Mouse (Mus musculus) heart, embryonic 15.5 days (tissue): ENCODE results near the gene Rrp8. TPM values are rescaled to one million over a fixed set of nuclear protein-coding genes. Genes with fewer than 3 reads are reported as not detected.
A peak's percentile ranks its signal among the peaks of the same experiment; 100 is the strongest.

Experiments
- ATAC-seq: fragments of 200-750 bp; cut with Nextera tagmentation; replicated peaks from 2 replicates; pipeline ENCODE4 v1.8.0; 2017; ENCODE audit warnings: low read depth, moderate TSS enrichment; ENCODE audit not compliant: insufficient number of reproducible peaks, insufficient read depth, low FRiP score
- H3K27ac ChIP-seq: fragments of 300-500 bp; sonication (generic); 2 replicates; pipeline ENCODE4 v1.5.1; 2015; ENCODE audit warnings: mild to moderate bottlenecking, inconsistent platforms
- H3K27me3 ChIP-seq: fragments of 300-500 bp; sonication (generic); 2 replicates; pipeline ENCODE4 v1.6.1; 2015; ENCODE audit warnings: inconsistent platforms
- H3K36me3 ChIP-seq: fragments of 300-500 bp; sonication (generic); 2 replicates; pipeline ENCODE4 v1.6.1; 2015; ENCODE audit warnings: mild to moderate bottlenecking, inconsistent platforms
- H3K4me1 ChIP-seq: fragments of 300-500 bp; sonication (generic); replicated peaks from 2 replicates; pipeline ENCODE4 v1.6.1; 2015; ENCODE audit warnings: inconsistent platforms
- H3K4me2 ChIP-seq: fragments of 300-500 bp; sonication (generic); 2 replicates; pipeline ENCODE4 v1.6.1; 2015; ENCODE audit warnings: inconsistent platforms, mild to moderate bottlenecking, moderate library complexity
- H3K4me3 ChIP-seq: fragments of 300-500 bp; sonication (generic); 2 replicates; pipeline ENCODE4 v1.5.1; 2015; ENCODE audit warnings: mild to moderate bottlenecking, inconsistent platforms
- H3K9ac ChIP-seq: fragments of 300-500 bp; sonication (generic); 2 replicates; pipeline ENCODE4 v1.6.1; 2015; ENCODE audit warnings: mild to moderate bottlenecking, inconsistent platforms
- H3K9me3 ChIP-seq: fragments of 300-500 bp; sonication (generic); replicated peaks from 2 replicates; pipeline ENCODE4 v1.6.1; 2016; ENCODE audit warnings: inconsistent platforms
- WGBS: fragments of 180-500 bp; shearing (Covaris S2); methylation state at CpG from one replicate; pipeline ENCODE4 v1.1.7; 2015; ENCODE audit warnings: mixed read lengths; 5-methylcytosine and 5-hydroxymethylcytosine counted together
- polyA plus RNA-seq: library from polyadenylated mRNA; unstranded; fragments of >200 nt; fragmentation: Nextera tagmentation; extraction: Ambion mirVana; gene quantifications from 2 replicates; pipeline ENCODE4 v1.2.1, GENCODE M21; 2015

The Rrp8 gene
- polyA plus RNA-seq, 1 experiment from 2014 or later, result 23.2 TPM

DNA sequence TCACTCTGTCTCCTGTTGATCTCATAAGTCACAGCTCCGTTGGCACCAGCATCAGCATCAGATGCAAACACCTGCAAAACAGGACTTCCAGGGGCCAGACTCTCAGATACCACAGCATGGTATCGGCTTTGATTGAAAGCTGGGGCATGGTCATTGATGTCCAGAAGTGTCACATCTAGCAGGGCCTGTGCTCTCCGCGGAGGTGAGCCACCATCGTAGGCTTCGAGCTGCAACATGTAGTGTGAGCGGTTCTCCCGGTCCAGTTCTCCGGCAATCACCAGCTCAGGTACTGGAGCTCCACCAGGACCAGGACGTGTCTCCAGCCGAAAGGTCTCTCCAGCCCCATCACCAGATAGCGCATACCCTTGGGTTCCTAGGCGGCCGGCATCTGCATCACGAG lies 35.1 kb upstream of the Rrp8 start:
- Histone ChIP-seq H3K4me1 (peaks cover 21% of the 10 kb centered on the region), H3K4me3 (no peak overlapping the region), H3K9me3 (no peaks in the 10 kb centered on the region), H3K36me3 (no peaks in the 10 kb centered on the region), H3K27ac (no peak overlapping the region), H3K9ac (no peak overlapping the region), H3K27me3 (no peaks in the 10 kb centered on the region), H3K4me2 (no peak overlapping the region)
- ATAC-seq, result no peak
- WGBS, result 89% methylated on average over 15 of the region's 15 CpGs

DNA sequence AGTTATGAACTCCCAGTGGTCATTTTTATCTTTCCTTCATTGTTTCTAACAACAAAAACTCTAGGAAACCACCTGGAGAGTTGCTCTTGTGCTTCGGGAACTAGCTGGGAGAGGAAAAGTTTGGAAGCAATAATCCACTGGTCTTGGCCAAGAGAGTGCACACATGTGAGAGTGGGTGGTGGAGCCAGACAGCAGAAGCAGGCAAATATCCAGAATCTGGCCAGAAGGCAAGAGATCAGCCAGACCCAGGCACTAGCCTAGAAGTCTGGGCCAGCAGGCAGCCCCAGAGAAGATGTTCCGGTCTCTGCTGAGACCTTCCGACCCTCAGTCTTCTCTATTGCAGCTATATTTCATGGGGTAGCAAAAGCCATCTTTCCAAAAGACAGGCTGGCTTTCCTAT lies 32.8 kb upstream of the Rrp8 start:
- Histone ChIP-seq H3K36me3 (no peaks in the 10 kb centered on the region), H3K4me1 (peaks cover 20% of the 10 kb centered on the region), H3K27ac (no peak overlapping the region), H3K4me2 (no peak overlapping the region), H3K27me3 (no peaks in the 10 kb centered on the region), H3K9ac (no peak overlapping the region), H3K4me3 (no peak overlapping the region), H3K9me3 (no peaks in the 10 kb centered on the region)
- 79% methylated on average over 3 of the region's 3 CpGs for WGBS
- no peak for ATAC-seq

DNA sequence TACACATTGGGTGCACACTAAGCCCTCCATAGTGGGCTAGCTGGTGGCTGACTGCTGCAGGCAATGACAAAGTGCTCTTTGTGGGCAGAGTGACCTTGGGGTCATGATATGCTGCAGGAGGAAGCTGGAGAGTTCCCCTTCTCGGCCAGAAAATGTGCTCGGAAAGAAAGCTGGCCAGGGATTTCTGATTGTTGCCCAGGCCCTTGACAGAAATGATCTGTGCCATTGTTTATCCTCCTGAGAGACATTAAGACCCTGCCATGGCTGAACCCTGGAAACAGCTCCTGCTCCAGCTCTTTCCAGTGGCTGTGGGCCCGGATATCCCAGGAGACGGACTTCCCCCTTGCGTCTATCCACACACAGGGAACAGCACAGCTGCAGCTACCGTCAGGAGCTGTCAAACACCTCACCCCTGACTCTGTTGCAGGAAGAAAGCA lies 30.6 kb upstream of the Rrp8 start:
- no peak overlapping the region for H3K4me3 ChIP-seq
- ATAC-seq, result no peak
- WGBS, result 28% methylated on average over 6 of the region's 6 CpGs
- H3K9me3 ChIP-seq, result no peaks in the 10 kb centered on the region
- H3K4me2 ChIP-seq, result no peak overlapping the region
- peaks cover 6% of the 10 kb centered on the region; the same call in 1 of the 2 replicates for H3K36me3 ChIP-seq
- peaks cover 11% of the 10 kb centered on the region for H3K4me1 ChIP-seq
- H3K9ac ChIP-seq, result no peak overlapping the region
- peaks cover 12% of the 10 kb centered on the region for H3K27me3 ChIP-seq
- peak overlapping the region; percentile 16 for H3K27ac ChIP-seq

GRCm38 (mm10) chr7:105764331-105764730 lies 27.1 kb upstream of the Rrp8 start:
- Histone ChIP-seq H3K9me3 (no peaks in the 10 kb centered on the region), H3K27me3 (peaks cover 27% of the 10 kb centered on the region), H3K4me3 (no peak overlapping the region), H3K4me1 (peaks cover 20% of the 10 kb centered on the region), H3K9ac (no peak overlapping the region), H3K27ac (no peak overlapping the region), H3K36me3 (peaks cover 13% of the 10 kb centered on the region; the same call in 1 of the 2 replicates), H3K4me2 (no peak overlapping the region)
- no peak for ATAC-seq
- 87% methylated on average over 11 of the region's 11 CpGs for WGBS

DNA sequence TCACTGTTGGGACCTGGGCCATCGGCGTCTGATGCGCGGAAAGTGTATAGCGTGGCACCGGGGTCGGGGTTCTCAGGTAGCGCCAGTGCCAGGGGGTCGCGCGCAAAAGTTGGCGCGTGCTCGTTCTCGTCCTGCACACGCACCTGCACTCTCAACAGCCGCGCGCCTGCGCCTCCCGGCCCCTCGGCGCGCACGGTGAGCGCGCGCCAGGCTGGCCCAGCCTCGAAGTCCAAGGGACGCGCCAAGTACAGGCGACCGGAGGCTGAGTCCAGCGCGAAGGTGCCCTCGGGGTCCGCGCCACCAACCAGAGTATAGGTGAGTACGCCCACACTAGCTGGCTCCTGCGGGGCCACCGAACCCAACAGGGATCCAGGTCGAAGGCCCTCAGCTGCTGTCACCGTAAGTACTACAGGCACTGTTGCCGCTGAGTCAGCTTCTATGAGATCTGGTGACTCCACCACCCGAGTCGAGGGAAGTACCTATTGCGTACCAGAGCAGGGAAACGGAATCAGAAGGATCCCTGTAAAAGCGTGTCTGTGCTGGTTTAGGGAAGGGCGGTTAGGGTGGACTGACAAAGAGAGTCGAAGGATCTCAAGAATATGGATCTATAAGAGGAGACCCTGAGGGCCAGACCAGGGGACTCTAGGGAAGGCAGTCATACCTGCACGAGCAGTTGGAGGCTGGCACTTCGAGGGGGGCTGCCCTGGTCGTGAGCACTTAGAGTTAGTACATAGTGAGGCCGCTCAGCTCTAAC lies 25.5 kb upstream of the Rrp8 start:
- peak overlapping the region; percentile 44 for H3K4me3 ChIP-seq
- peak overlapping the region; percentile 79 for H3K4me2 ChIP-seq
- WGBS, result 35% methylated on average over 55 of the region's 55 CpGs
- no peak overlapping the region for H3K9ac ChIP-seq
- ATAC-seq, result 0 out of 2 replicates have a peak, but pooled peaks have one; percentile 13
- H3K27ac ChIP-seq, result no peak overlapping the region
- H3K4me1 ChIP-seq, result peaks cover 11% of the 10 kb centered on the region
- peaks cover 27% of the 10 kb centered on the region for H3K27me3 ChIP-seq
- peaks cover 17% of the 10 kb centered on the region; the same call in 1 of the 2 replicates for H3K36me3 ChIP-seq
- no peaks in the 10 kb centered on the region for H3K9me3 ChIP-seq

- H3K9me3 ChIP-seq, result no peaks in the 10 kb centered on the region
- H3K9ac ChIP-seq, result no peak overlapping the region
- H3K4me2 ChIP-seq, result peak overlapping the region; percentile 79
- peaks cover 9% of the 10 kb centered on the region for H3K4me1 ChIP-seq
- H3K27ac ChIP-seq, result no peak overlapping the region
- H3K36me3 ChIP-seq, result peaks cover 22% of the 10 kb centered on the region; the same call in 1 of the 2 replicates
- ATAC-seq, result no peak
- 27% methylated on average over 51 of the region's 51 CpGs for WGBS
- peak overlapping the region; percentile 44 for H3K4me3 ChIP-seq
- H3K27me3 ChIP-seq, result peaks cover 27% of the 10 kb centered on the region
Measured at GRCm38 (mm10) chr7:105761813-105762484, 24.8 kb upstream of the Rrp8 start.

GRCm38 (mm10) chr7:105753281-105753680 lies 16.1 kb upstream of the Rrp8 start:
- 86% methylated on average over 10 of the region's 10 CpGs for WGBS
- no peak for ATAC-seq
- no peak overlapping the region for H3K9ac ChIP-seq

GRCm38 (mm10) chr7:105752716-105753115 lies 15.5 kb upstream of the Rrp8 start:
- ATAC-seq, result no peak
- H3K27ac ChIP-seq, result no peak overlapping the region
- H3K36me3 ChIP-seq, result peaks cover 28% of the 10 kb centered on the region
- H3K4me2 ChIP-seq, result no peak overlapping the region
- no peaks in the 10 kb centered on the region for H3K27me3 ChIP-seq
- H3K4me1 ChIP-seq, result peaks cover 8% of the 10 kb centered on the region
- H3K9me3 ChIP-seq, result no peaks in the 10 kb centered on the region
- 79% methylated on average over 2 of the region's 2 CpGs for WGBS
- no peak overlapping the region for H3K9ac ChIP-seq
- no peak overlapping the region for H3K4me3 ChIP-seq

More at GRCm38 (mm10) chr7:105753281-105753680, 16.1 kb upstream of the Rrp8 start:
- no peak overlapping the region for H3K4me3 ChIP-seq
- no peak overlapping the region for H3K27ac ChIP-seq
- H3K27me3 ChIP-seq, result no peaks in the 10 kb centered on the region
- peaks cover 28% of the 10 kb centered on the region for H3K36me3 ChIP-seq
- peaks cover 8% of the 10 kb centered on the region for H3K4me1 ChIP-seq
- no peaks in the 10 kb centered on the region for H3K9me3 ChIP-seq
- no peak overlapping the region for H3K4me2 ChIP-seq

DNA sequence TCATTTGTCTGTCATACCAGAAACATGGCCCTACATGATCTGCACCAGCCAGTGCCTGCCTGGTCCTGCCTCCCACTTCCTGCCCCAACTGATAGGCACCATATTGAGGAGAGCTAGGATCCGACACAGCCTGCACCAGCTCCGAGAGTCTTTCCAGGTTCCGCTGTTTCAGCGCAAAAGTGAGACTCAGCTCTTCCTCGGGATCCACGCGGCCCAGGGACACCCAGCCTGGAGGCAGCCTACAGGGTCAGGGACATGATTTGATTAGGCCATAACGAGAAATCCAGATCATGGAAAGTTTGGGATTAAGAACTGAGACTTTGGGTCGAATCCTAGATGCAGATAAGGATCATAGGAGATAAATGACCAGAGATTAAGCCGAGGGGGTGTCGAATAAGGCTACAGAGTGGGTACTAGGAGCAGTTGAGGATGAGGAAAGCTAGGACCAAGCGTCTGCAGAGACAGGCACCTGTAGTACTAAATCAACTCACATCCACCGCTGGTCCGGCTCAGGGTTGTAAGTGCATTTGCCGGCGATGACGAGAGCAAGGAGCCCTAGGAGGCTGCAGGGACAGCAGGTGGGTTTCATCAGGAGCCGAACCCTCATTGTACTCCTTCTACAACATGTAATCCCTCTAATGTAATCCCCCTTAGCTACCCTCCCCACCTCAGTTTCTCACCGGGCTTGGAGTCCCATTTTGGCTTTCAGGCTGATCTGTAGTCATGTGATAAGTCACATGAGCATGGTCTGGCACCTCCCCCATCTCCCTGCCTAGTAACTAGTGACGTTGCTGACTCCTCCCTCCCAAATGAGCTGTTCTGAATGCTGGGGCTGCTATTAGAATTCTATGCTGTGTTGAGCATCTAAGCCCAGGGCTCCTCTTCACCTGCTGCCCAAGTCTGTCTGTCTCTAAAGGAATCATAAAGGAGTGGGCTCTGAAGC lies 14.6 kb upstream of the Rrp8 start, which contains the start of gene Tpp1:
Gene Tpp1, minus strand, starts transcription at position 745 of the 943 bp plus-strand sequence.
- 18% methylated on average over 20 of the region's 20 CpGs for WGBS
- H3K9me3 ChIP-seq, result no peaks in the 10 kb centered on the region
- peak within 1 kb of the TSS; percentile 71 for H3K4me2 ChIP-seq
- H3K36me3 ChIP-seq, result peaks cover 29% of the 10 kb centered on the region
- H3K4me1 ChIP-seq, result peaks cover 8% of the 10 kb centered on the region
- H3K9ac ChIP-seq, result peak within 1 kb of the TSS; percentile 73
- no peaks in the 10 kb centered on the region for H3K27me3 ChIP-seq
- H3K27ac ChIP-seq, result 0 out of 2 replicates have a peak within 1 kb of the TSS, but pooled peaks have one; percentile 17
- H3K4me3 ChIP-seq, result peak within 1 kb of the TSS; percentile 67
- ATAC-seq, result peak; percentile 91

GRCm38 (mm10) chr7:105747776-105748175 lies 10.6 kb upstream of the Rrp8 start:
- Histone ChIP-seq H3K9me3 (no peaks in the 10 kb centered on the region), H3K27me3 (no peaks in the 10 kb centered on the region), H3K4me1 (peaks cover 16% of the 10 kb centered on the region), H3K4me2 (no peak overlapping the region), H3K36me3 (peaks cover 22% of the 10 kb centered on the region), H3K9ac (no peak overlapping the region), H3K4me3 (no peak overlapping the region), H3K27ac (no peak overlapping the region)
- WGBS, result 78% methylated on average over 2 of the region's 2 CpGs
- ATAC-seq, result no peak
